Mouse (Mus musculus): ENCODE measurements around the gene Cdkn1c. TPM values are rescaled to one million over a fixed set of nuclear protein-coding genes. Genes with fewer than 3 reads are reported as not detected.

The Cdkn1c gene
- total and polyA plus RNA-seq, 3 experiments: not detected

GRCm38 (mm10) chr7:143493616-143494126, 32.8 kb upstream of the Cdkn1c start:
- in situ Hi-C loops (cut with MboI; ENCODE audit: low pct_ligation_motif_present, low pct_unique_long_range_greater_than_20kb, low sequenced_read_pairs): no loop called here
- Histone ChIP-seq H3K4me1 (ENCODE audit: control insufficient read depth in 1 of 2, insufficient read depth in 2 of 2) (no peaks in the 10 kb centered on the region), H3K27ac (ENCODE audit: insufficient read depth, low read depth) (no peak overlapping the region), H3K79me2 (replicated peaks; ENCODE audit: control insufficient read depth, extremely low read depth, insufficient read depth, poor library complexity, severe bottlenecking) (no peaks in the 10 kb centered on the region), H3K9me3 (replicated peaks; ENCODE audit: low read length) (no peaks in the 10 kb centered on the region), H3K9ac (ENCODE audit: insufficient read depth, low read depth) (no peak overlapping the region), H3K4me2 (ENCODE audit: insufficient read depth, low read depth, poor library complexity, severe bottlenecking) (no peak overlapping the region), H3K4me3 (replicated peaks in 1 of 3; ENCODE audit: low read depth in 2 of 3, low read length in 2 of 3, poor library complexity in 1 of 3) (no peak overlapping the region), H3K36me3 (replicated peaks in 1 of 2; ENCODE audit: control insufficient read depth in 1 of 2, insufficient read depth in 1 of 2, low read length in 1 of 2) (no peaks in the 10 kb centered on the region), H3K27me3 (replicated peaks) (peaks cover 74% of the 10 kb centered on the region)
- TF ChIP-seq POLR2A (IDR thresholded peaks at IDR 0.05; ENCODE audit: low read depth, low read length): no peak
- no peak for TF ChIP-seq ZKSCAN1 (IDR thresholded peaks at IDR 0.05; ENCODE audit: borderline replicate concordance, low read depth, low read length)
- TF ChIP-seq PAX5 (IDR thresholded peaks at IDR 0.05; ENCODE audit: low read length): no peak
- TF ChIP-seq ZMIZ1 (IDR thresholded peaks at IDR 0.05; ENCODE audit: low read depth, low read length): no peak
- TF ChIP-seq JUND (conservative IDR thresholded peaks at IDR 0.05; ENCODE audit: low read depth, low read length): no peak
- TF ChIP-seq JUN (IDR thresholded peaks at IDR 0.05; ENCODE audit: insufficient read depth, low read depth, low read length): no peak
- no peak for DNase-seq (ENCODE audit: extremely low read depth)
- dilution Hi-C loops (cut with MboI; ENCODE audit: extremely low pct_ligation_motif_present, extremely low pct_unique_long_range_greater_than_20kb, low sequenced_read_pairs): no loop called here

GRCm38 (mm10) chr7:143489735-143490134, 28.9 kb upstream of the Cdkn1c start:
- H3K4me2 ChIP-seq (ENCODE audit: insufficient read depth, low read depth, poor library complexity, severe bottlenecking): no peak overlapping the region
- in situ Hi-C loops (cut with MboI; ENCODE audit: low pct_ligation_motif_present, low pct_unique_long_range_greater_than_20kb, low sequenced_read_pairs) (no loop called here), dilution Hi-C loops (cut with MboI; ENCODE audit: extremely low pct_ligation_motif_present, extremely low pct_unique_long_range_greater_than_20kb, low sequenced_read_pairs) (no loop called here)
- no peaks in the 10 kb centered on the region for H3K9me3 ChIP-seq (replicated peaks; ENCODE audit: low read length)
- no peaks in the 10 kb centered on the region for H3K36me3 ChIP-seq (replicated peaks in 1 of 2; ENCODE audit: control insufficient read depth in 1 of 2, insufficient read depth in 1 of 2, low read length in 1 of 2)
- H3K79me2 ChIP-seq (replicated peaks; ENCODE audit: control insufficient read depth, extremely low read depth, insufficient read depth, poor library complexity, severe bottlenecking): no peaks in the 10 kb centered on the region
- TF ChIP-seq NELFE (IDR thresholded peaks at IDR 0.05; ENCODE audit: low read depth, low read length) (no peak), CTCF (conservative IDR thresholded peaks at IDR 0.05 in 1 of 2, IDR thresholded peaks at IDR 0.05 in 1 of 2; ENCODE audit: low read depth in 2 of 2, low read length in 2 of 2) (no peak), NRF1 (IDR thresholded peaks at IDR 0.05; ENCODE audit: low read depth, low read length) (no peak), CHD2 (IDR thresholded peaks at IDR 0.05; ENCODE audit: low read length) (no peak), MAFK (IDR thresholded peaks at IDR 0.05; ENCODE audit: insufficient replicate concordance, low read length) (no peak), TBP (conservative IDR thresholded peaks at IDR 0.05; ENCODE audit: low read depth, low read length) (no peak)
- no peak overlapping the region for H3K4me3 ChIP-seq (replicated peaks in 1 of 3; ENCODE audit: low read depth in 2 of 3, low read length in 2 of 3, poor library complexity in 1 of 3)
- H3K4me1 ChIP-seq (ENCODE audit: control insufficient read depth in 1 of 2, insufficient read depth in 2 of 2): no peaks in the 10 kb centered on the region
- no peak overlapping the region for H3K27ac ChIP-seq (ENCODE audit: insufficient read depth, low read depth)
- no peak overlapping the region for H3K9ac ChIP-seq (ENCODE audit: insufficient read depth, low read depth)
- no peak for DNase-seq (ENCODE audit: extremely low read depth)
- peaks cover 82% of the 10 kb centered on the region for H3K27me3 ChIP-seq (replicated peaks)

- in situ Hi-C loops (cut with MboI; ENCODE audit: low pct_ligation_motif_present, low pct_unique_long_range_greater_than_20kb, low sequenced_read_pairs): no loop called here
- H3K27me3 ChIP-seq (replicated peaks): peaks cover 80% of the 10 kb centered on the region
Observed at GRCm38 (mm10) chr7:143482541-143482940, 21.7 kb upstream of the Cdkn1c start.

More at GRCm38 (mm10) chr7:143482541-143482940, 21.7 kb upstream of the Cdkn1c start:
- no peak for TF ChIP-seq RAD21 (IDR thresholded peaks at IDR 0.05; ENCODE audit: low read depth, low read length)
- Histone ChIP-seq H3K9me3 (replicated peaks; ENCODE audit: low read length) (no peaks in the 10 kb centered on the region), H3K4me3 (replicated peaks in 1 of 3; ENCODE audit: low read depth in 2 of 3, low read length in 2 of 3, poor library complexity in 1 of 3) (no peak overlapping the region), H3K9ac (ENCODE audit: insufficient read depth, low read depth) (no peak overlapping the region), H3K27ac (ENCODE audit: insufficient read depth, low read depth) (no peak overlapping the region), H3K79me2 (replicated peaks; ENCODE audit: control insufficient read depth, extremely low read depth, insufficient read depth, poor library complexity, severe bottlenecking) (no peaks in the 10 kb centered on the region), H3K4me2 (ENCODE audit: insufficient read depth, low read depth, poor library complexity, severe bottlenecking) (no peak overlapping the region), H3K4me1 (ENCODE audit: control insufficient read depth in 1 of 2, insufficient read depth in 2 of 2) (no peaks in the 10 kb centered on the region), H3K36me3 (replicated peaks in 1 of 2; ENCODE audit: control insufficient read depth in 1 of 2, insufficient read depth in 1 of 2, low read length in 1 of 2) (no peaks in the 10 kb centered on the region)
- DNase-seq (ENCODE audit: extremely low read depth): no peak
- dilution Hi-C loops (cut with MboI; ENCODE audit: extremely low pct_ligation_motif_present, extremely low pct_unique_long_range_greater_than_20kb, low sequenced_read_pairs): no loop called here

Data from CH12.LX (cell line).